Mouse (Mus musculus) lung, embryonic 15.5 days (tissue): ENCODE measurements around the gene Avpr1b. TPM values are rescaled to one million over a fixed set of nuclear protein-coding genes. Genes with fewer than 3 reads are reported as not detected.

Experiments used
- ATAC-seq: fragments of 200-750 bp; cut with Nextera tagmentation; 2 replicates; pipeline ENCODE4 v1.8.0; 2017; ENCODE audit warnings: moderate number of reproducible peaks, borderline replicate concordance; ENCODE audit not compliant: low FRiP score, low TSS enrichment; ENCODE audit errors: extremely low read depth
- H3K27ac ChIP-seq: fragments of 300-500 bp; sonication (generic); 2 replicates; pipeline ENCODE4 v1.5.1; 2015; ENCODE audit warnings: moderate library complexity, mild to moderate bottlenecking, inconsistent platforms
- H3K27me3 ChIP-seq: fragments of 300-500 bp; sonication (generic); 2 replicates; pipeline ENCODE4 v1.6.1; 2015; ENCODE audit warnings: inconsistent platforms
- H3K36me3 ChIP-seq: fragments of 300-500 bp; sonication (generic); 2 replicates; pipeline ENCODE4 v1.6.1; 2015; ENCODE audit warnings: inconsistent platforms
- H3K4me1 ChIP-seq: fragments of 300-500 bp; sonication (generic); 2 replicates; pipeline ENCODE4 v1.6.1; 2015; ENCODE audit warnings: inconsistent platforms
- H3K4me2 ChIP-seq: fragments of 300-500 bp; sonication (generic); 2 replicates; pipeline ENCODE4 v1.6.1; 2015; ENCODE audit warnings: inconsistent platforms, mild to moderate bottlenecking, moderate library complexity
- H3K4me3 ChIP-seq: fragments of 300-500 bp; sonication (generic); 2 replicates; pipeline ENCODE4 v1.5.1; 2015; ENCODE audit warnings: mild to moderate bottlenecking, inconsistent platforms
- H3K9ac ChIP-seq: fragments of 300-500 bp; sonication (generic); 2 replicates; pipeline ENCODE4 v1.6.1; 2015; ENCODE audit warnings: inconsistent platforms
- H3K9me3 ChIP-seq: fragments of 300-500 bp; sonication (generic); 2 replicates; pipeline ENCODE4 v1.6.1; 2016; ENCODE audit warnings: inconsistent platforms
- WGBS: fragments of 180-500 bp; shearing (Covaris S2); methylation state at CpG from one replicate; pipeline ENCODE4 v1.1.7; 2015; 5-methylcytosine and 5-hydroxymethylcytosine counted together
- polyA plus RNA-seq: library from polyadenylated mRNA; unstranded; fragments of >200 nt; fragmentation: Nextera tagmentation; extraction: Ambion mirVana; gene quantifications from 2 replicates; pipeline ENCODE4 v1.2.1, GENCODE M21; 2015

The Avpr1b gene
- polyA plus RNA-seq, 1 experiment from 2014 or later, result not detected

DNA sequence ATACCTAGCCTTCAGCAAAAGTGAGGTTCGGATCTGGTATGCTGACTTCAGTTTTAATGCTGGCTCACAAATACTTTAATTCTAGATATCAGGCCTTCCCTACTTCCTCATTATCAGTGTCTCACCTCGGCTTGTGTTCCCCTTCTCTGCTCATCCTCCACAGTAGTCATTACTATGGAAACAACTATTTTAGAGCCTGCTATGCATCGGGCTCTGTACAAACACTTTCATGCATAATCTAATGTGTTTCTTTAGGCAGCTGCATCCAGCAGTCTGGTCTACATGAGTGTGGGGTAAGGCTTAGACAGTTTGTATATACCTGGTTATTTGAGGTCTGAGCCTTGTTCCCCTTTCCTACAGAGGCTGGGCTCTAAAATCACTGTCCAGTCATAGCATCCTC lies 15.4 kb upstream of the Avpr1b start:
- Histone ChIP-seq H3K9ac (no peak overlapping the region), H3K4me1 (peaks cover 7% of the 10 kb centered on the region), H3K27me3 (no peaks in the 10 kb centered on the region), H3K36me3 (no peaks in the 10 kb centered on the region), H3K4me3 (no peak overlapping the region), H3K27ac (no peak overlapping the region), H3K9me3 (no peaks in the 10 kb centered on the region), H3K4me2 (no peak overlapping the region)
- ATAC-seq, result no peak
- WGBS, result 72% methylated on average over 3 of the region's 3 CpGs

DNA sequence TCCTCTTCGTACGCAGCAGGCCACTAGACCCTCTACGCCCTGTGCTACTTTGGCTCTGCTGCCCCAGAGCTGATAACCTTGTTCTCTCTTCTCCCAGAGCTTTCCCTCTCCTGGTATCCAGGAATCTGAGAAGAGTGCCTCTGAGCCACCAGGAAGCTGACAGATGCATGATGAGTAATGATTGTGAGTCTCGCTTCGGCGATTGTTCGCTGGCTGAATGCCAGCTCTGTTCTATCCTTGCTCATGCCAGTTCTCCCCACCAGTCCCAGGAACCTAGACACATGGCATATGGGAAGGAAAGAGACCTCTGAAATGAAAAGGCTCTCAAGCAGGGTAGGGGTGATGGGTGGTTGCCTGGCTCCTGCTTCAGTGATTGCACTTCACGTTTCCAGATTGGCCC lies 12.2 kb upstream of the Avpr1b start:
- Histone ChIP-seq H3K27ac (no peak overlapping the region), H3K9me3 (no peaks in the 10 kb centered on the region), H3K4me1 (peaks cover 7% of the 10 kb centered on the region), H3K4me2 (no peak overlapping the region), H3K27me3 (no peaks in the 10 kb centered on the region), H3K36me3 (no peaks in the 10 kb centered on the region), H3K9ac (no peak overlapping the region), H3K4me3 (no peak overlapping the region)
- WGBS, result 42% methylated on average over 8 of the region's 8 CpGs
- no peak for ATAC-seq

GRCm38 (mm10) chr1:131600314-131600713 lies 1.3 kb downstream of the Avpr1b start:
- no peak for ATAC-seq
- no peak overlapping the region for H3K4me3 ChIP-seq
- H3K4me1 ChIP-seq, result no peaks in the 10 kb centered on the region
- no peak overlapping the region for H3K27ac ChIP-seq
- H3K9ac ChIP-seq, result no peak overlapping the region
- WGBS, result 34% methylated on average over 11 of the region's 11 CpGs
- no peaks in the 10 kb centered on the region for H3K9me3 ChIP-seq
- no peak overlapping the region for H3K4me2 ChIP-seq
- peaks cover 17% of the 10 kb centered on the region; the same call in 1 of the 2 replicates for H3K27me3 ChIP-seq
- no peaks in the 10 kb centered on the region for H3K36me3 ChIP-seq

GRCm38 (mm10) chr1:131606719-131607118 lies 7.7 kb downstream of the Avpr1b start:
- WGBS, result 86% methylated on average over 2 of the region's 2 CpGs
- no peak for ATAC-seq

DNA sequence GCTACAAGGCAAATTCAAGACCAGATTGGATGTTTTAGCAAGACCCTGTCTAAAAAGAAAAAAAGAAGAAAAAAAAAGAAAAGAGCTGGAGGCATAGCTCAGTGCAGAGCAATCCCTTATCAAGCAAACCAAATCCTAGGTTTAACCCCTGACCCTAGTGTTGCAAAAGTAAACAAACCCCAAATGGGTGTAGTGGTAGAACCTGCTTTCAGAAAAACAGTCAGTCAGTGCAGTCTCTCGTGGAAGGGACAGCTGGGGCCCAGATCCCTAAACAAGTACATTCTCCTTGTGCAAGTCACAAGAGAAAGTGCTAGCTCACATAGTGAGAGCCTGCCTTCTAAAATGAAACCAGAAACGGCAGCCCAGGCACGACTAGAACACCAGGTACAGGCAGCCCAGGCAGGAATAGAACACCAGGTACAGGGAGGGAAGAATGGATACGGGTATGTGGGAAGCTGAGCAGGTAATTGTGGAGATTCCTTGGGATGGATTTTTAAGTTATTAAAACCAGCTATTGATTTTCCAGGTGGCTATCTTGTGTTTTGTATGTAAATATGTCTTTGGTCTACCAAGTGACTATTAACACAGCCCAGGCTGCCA lies 13.6 kb downstream of the Avpr1b start:
- H3K9ac ChIP-seq, result no peak overlapping the region
- WGBS, result 19% methylated on average over 4 of the region's 4 CpGs
- H3K27me3 ChIP-seq, result no peaks in the 10 kb centered on the region
- no peak for ATAC-seq
- H3K36me3 ChIP-seq, result no peaks in the 10 kb centered on the region
- H3K27ac ChIP-seq, result no peak overlapping the region
- no peaks in the 10 kb centered on the region for H3K4me1 ChIP-seq
- H3K4me2 ChIP-seq, result no peak overlapping the region
- H3K9me3 ChIP-seq, result no peaks in the 10 kb centered on the region
- no peak overlapping the region for H3K4me3 ChIP-seq

More at GRCm38 (mm10) chr1:131606719-131607118, 7.7 kb downstream of the Avpr1b start:
- no peak overlapping the region for H3K9ac ChIP-seq
- H3K4me3 ChIP-seq, result no peak overlapping the region
- H3K4me2 ChIP-seq, result no peak overlapping the region
- H3K27ac ChIP-seq, result no peak overlapping the region
- H3K27me3 ChIP-seq, result no peaks in the 10 kb centered on the region
- H3K4me1 ChIP-seq, result no peaks in the 10 kb centered on the region
- H3K9me3 ChIP-seq, result no peaks in the 10 kb centered on the region
- no peaks in the 10 kb centered on the region for H3K36me3 ChIP-seq

DNA sequence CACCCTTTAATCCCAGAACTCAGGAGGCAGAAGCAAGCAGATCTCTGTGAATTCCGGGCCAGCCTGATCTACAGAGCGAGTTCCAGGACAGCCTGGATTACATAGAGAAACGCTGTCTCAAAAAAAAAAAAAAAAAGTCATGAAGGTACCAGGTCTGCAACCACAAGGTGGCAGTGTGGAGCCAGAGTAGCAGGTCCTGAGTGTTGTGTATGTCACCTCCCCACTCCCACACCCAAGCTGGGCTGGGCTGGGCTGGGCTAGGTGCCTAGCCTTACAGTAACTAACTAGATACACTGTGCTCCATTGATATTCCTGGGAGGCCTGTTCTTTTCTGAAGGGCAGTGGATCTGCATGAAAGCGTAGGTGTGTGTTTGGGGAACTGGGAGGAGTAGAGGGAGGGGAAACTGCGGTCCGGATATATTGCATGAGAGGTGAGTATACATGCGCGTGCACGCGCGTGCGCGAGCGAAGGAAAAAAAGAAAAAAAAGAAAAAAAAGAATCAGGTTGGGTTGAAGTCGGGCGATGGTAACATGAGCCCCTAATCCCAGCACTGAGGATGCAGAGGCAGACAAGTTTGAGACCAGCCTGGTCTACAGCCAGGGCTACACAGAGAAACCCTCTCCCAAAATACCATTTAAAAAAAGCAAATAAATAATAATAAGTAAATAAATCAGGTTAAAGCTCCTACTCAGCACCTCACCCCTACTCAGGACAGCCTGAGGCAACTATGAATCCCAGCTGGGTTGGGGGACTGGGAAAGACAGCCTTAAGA lies 14.5 kb downstream of the Avpr1b start:
- ATAC-seq, result peak; percentile 80; the same call in 1 of the 2 replicates

DNA sequence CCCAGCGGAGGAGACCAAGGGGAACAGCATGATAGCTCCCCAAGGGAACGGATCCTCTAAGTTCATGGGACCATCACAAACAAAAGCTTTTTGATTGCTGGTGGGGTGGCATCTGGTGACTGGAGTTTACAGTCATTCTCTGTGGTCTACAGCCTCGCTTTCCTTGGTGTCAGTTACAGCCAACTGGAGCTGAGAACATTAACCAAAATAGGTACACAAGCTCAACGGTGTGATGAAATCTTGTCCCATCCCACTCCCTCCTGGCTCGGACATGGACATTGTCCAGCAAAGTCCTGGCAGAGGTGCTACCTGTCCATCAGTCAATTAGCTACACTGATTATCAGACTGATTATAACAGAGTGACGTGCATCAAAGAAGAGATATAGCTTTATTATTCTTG lies 15.6 kb downstream of the Avpr1b start:
- WGBS, result 70% methylated on average over 6 of the region's 6 CpGs
- Histone ChIP-seq H3K4me3 (no peak overlapping the region), H3K4me2 (no peak overlapping the region), H3K27ac (no peak overlapping the region), H3K27me3 (no peaks in the 10 kb centered on the region), H3K9ac (no peak overlapping the region), H3K36me3 (no peaks in the 10 kb centered on the region), H3K4me1 (no peaks in the 10 kb centered on the region), H3K9me3 (no peaks in the 10 kb centered on the region)
- ATAC-seq, result no peak

More for the DNA sequence above, 14.5 kb downstream of the Avpr1b start:
- Histone ChIP-seq H3K27ac (no peak overlapping the region), H3K4me3 (no peak overlapping the region), H3K36me3 (no peaks in the 10 kb centered on the region), H3K4me2 (no peak overlapping the region), H3K9me3 (no peaks in the 10 kb centered on the region), H3K27me3 (no peaks in the 10 kb centered on the region), H3K4me1 (no peaks in the 10 kb centered on the region), H3K9ac (no peak overlapping the region)
- 68% methylated on average over 16 of the region's 16 CpGs for WGBS

DNA sequence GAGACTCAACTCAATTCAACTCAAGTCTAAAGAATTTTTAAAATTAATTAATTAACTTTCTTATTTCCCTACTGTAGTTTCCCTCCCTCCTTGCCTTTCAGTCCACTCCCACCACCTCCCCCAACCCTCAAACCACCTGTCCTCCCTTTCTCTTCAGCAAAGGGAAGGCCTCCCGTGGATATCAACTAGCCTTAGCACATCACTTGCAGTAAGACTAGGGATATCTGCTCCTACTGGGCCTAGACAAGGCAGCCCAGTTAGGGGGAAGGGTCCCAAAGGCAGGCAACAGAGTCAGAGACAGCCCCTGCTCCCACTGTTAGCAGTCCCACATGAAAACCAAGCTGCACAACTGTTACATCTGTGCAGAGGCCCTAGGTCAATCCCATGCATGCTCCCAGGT lies 17.1 kb downstream of the Avpr1b start:
- no peak for ATAC-seq
- Histone ChIP-seq H3K27me3 (no peaks in the 10 kb centered on the region), H3K4me3 (no peak overlapping the region), H3K9ac (no peak overlapping the region), H3K36me3 (no peaks in the 10 kb centered on the region), H3K9me3 (no peaks in the 10 kb centered on the region), H3K27ac (no peak overlapping the region), H3K4me2 (no peak overlapping the region), H3K4me1 (no peaks in the 10 kb centered on the region)
- WGBS, result 64% methylated on average over 1 of the region's 1 CpGs

- no peak overlapping the region for H3K4me3 ChIP-seq
- no peaks in the 10 kb centered on the region for H3K4me1 ChIP-seq
- no peaks in the 10 kb centered on the region for H3K9me3 ChIP-seq
- ATAC-seq, result no peak
- no peaks in the 10 kb centered on the region for H3K27me3 ChIP-seq
- H3K27ac ChIP-seq, result no peak overlapping the region
- no peak overlapping the region for H3K9ac ChIP-seq
- no peak overlapping the region for H3K4me2 ChIP-seq
- no peaks in the 10 kb centered on the region for H3K36me3 ChIP-seq
- 45% methylated on average over 5 of the region's 5 CpGs for WGBS
Observed at GRCm38 (mm10) chr1:131616546-131617220, 17.6 kb downstream of the Avpr1b start.

- Histone ChIP-seq H3K27me3 (no peaks in the 10 kb centered on the region), H3K27ac (no peak overlapping the region), H3K9me3 (no peaks in the 10 kb centered on the region), H3K4me2 (no peak overlapping the region), H3K36me3 (no peaks in the 10 kb centered on the region), H3K4me3 (no peak overlapping the region), H3K9ac (no peak overlapping the region), H3K4me1 (no peaks in the 10 kb centered on the region)
- WGBS, result 81% methylated on average over 1 of the region's 1 CpGs
- no peak for ATAC-seq
Observed at GRCm38 (mm10) chr1:131618576-131618975, 19.5 kb downstream of the Avpr1b start.

DNA sequence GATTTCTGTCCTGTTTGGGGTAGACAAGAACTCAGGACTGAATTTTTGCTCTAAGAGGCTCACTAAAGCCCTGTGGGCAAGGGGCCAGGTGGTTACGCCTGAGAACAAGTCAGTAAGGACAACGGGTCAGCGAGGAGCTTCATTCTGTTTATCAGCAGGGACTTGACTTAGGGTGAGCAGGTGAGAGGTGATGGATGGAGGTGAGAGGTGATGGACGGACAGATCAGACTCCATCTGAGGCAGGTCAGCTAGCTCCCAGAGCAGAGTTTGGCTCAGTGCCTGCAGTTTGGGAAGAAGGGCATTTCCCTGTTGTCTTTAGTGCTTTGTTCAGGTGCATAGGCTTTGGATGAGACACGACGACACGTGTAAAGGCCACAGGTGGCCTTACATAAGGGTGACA lies 20.3 kb downstream of the Avpr1b start:
- WGBS, result 66% methylated on average over 7 of the region's 7 CpGs
- Histone ChIP-seq H3K9me3 (no peaks in the 10 kb centered on the region), H3K27me3 (no peaks in the 10 kb centered on the region), H3K27ac (no peak overlapping the region), H3K9ac (no peak overlapping the region), H3K4me2 (no peak overlapping the region), H3K4me3 (no peak overlapping the region), H3K36me3 (no peaks in the 10 kb centered on the region), H3K4me1 (no peaks in the 10 kb centered on the region)
- no peak for ATAC-seq

DNA sequence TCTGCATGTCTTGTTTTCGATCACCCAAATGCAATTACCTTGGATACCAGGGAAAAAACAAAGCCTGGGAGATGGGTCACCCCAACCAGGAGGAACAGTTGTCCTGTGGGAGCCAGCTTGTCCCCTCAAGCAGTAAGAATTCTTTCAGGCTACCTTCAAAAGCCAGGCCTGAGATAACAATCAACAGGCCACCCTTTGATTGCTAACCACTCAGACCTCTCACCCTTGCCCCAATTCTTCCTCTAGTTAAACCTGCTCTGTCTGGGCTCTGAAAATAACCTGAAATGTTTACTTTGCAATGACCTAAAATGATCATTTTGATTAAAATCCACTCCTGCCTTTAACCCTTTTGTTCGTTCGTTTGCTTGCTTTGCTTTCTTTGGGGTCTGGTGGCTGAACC lies 24.6 kb downstream of the Avpr1b start:
- Histone ChIP-seq H3K4me1 (no peaks in the 10 kb centered on the region), H3K9ac (no peak overlapping the region), H3K9me3 (no peaks in the 10 kb centered on the region), H3K27ac (no peak overlapping the region), H3K27me3 (no peaks in the 10 kb centered on the region), H3K4me3 (no peak overlapping the region), H3K4me2 (no peak overlapping the region), H3K36me3 (no peaks in the 10 kb centered on the region)
- no peak for ATAC-seq
- 48% methylated on average over 3 of the region's 3 CpGs for WGBS
